Mouse (Mus musculus): ENCODE measurements around the gene Lysmd3. TPM values are rescaled to one million over a fixed set of nuclear protein-coding genes. Genes with fewer than 3 reads are reported as not detected.

The Lysmd3 gene
- polyA plus RNA-seq, 1 experiment from 2014 or later = 17.9 TPM

- H3K9ac ChIP-seq = no peak overlapping the region
- no peaks in the 10 kb centered on the region for H3K9me3 ChIP-seq
- no peaks in the 10 kb centered on the region for H3K36me3 ChIP-seq (replicated peaks)
- ATAC-seq (replicated peaks) = no peak
- peaks cover 22% of the 10 kb centered on the region for H3K4me1 ChIP-seq
- no peak overlapping the region for H3K4me3 ChIP-seq
- H3K27ac ChIP-seq = no peak overlapping the region
- no peaks in the 10 kb centered on the region for H3K27me3 ChIP-seq (replicated peaks)
- H3K4me2 ChIP-seq = no peak overlapping the region
- 98% methylated on average over 1 of the region's 1 CpGs for WGBS
These were observed 56.4 kb downstream of the Lysmd3 start for GRCm38 (mm10) chr13:81713896-81714295.

Other genes starting within 250 kb of the Lysmd3 start
- gene Adgrv1, start 24.5 kb upstream of the Lysmd3 start, polyA plus RNA-seq (2015; fragmentation: Nextera tagmentation; extraction: Ambion mirVana) = 9.5 and 9.7 TPM in 2 replicates
- 4.9 and 5.0 TPM in 2 replicates for gene Polr3g, start 53.4 kb downstream of the Lysmd3 start, polyA plus RNA-seq (2015; fragmentation: Nextera tagmentation; extraction: Ambion mirVana)
- 41.0 and 42.1 TPM in 2 replicates for gene Mblac2, start 53.7 kb downstream of the Lysmd3 start, polyA plus RNA-seq (2015; fragmentation: Nextera tagmentation; extraction: Ambion mirVana)
- gene Cetn3, start 125.4 kb downstream of the Lysmd3 start, polyA plus RNA-seq (2015; fragmentation: Nextera tagmentation; extraction: Ambion mirVana) = 184 and 196 TPM in 2 replicates

Measured in midbrain, embryonic 15.5 days (tissue).